Comparison of ENCODE assay signal across 8 mouse cellular contexts in the genomic region with DNA sequence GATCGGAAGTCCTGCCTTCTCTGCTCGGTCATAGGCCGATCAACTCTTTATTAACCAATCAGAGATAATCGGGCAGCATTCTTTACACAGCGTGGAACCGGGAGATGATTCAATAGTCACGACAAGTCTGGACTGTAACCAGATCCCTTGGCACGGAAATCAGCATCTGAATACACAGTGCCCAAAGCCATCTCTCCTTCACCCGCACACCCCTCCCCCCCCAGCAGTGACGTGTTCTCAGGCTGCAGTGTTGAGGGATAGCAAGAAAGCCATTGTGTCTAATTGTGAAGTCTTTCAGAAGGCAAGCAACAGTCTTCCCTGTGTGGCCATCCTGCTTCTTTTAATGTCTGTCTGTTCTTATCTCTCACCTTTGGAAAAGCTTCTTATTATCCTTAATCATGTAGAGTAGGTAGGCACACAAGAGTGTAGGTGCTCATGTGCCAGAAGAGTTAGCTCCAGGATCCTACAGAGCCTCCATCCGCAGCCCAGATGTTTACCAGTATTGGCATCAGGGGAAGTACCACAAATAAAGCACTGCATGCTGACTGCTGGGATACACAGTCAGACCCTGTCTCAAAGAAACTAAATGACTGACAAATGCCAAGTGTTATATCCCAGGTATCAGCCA. TPM values are rescaled to one million over a fixed set of nuclear protein-coding genes. Genes with fewer than 3 reads are reported as not detected.
DNase-seq lines count a peak whose midpoint lies in the region; ATAC-seq lines count a peak whose summit lies in the region.

No protein-coding gene starts in this region.

- H3K9me3 ChIP-seq in forebrain, embryonic 15.5 days = no peaks in the 10 kb centered on the region
- H3K9me3 ChIP-seq in liver, embryonic 15.5 days (replicated peaks) = no peaks in the 10 kb centered on the region
- H3K9me3 ChIP-seq in neural tube, embryonic 12.5 days = no peaks in the 10 kb centered on the region

- ATAC-seq in forebrain, embryonic 15.5 days (replicated peaks) = peak; percentile 99
- peak; percentile 78 for ATAC-seq in liver, embryonic 15.5 days (ENCODE audit: insufficient read depth)
- peak; percentile 99 for ATAC-seq in neural tube, embryonic 12.5 days (ENCODE audit: low FRiP score, low read depth)

- WGBS in forebrain, embryonic 15.5 days = under 1% methylated on average over 11 of the region's 11 CpGs
- WGBS in liver, embryonic 15.5 days (ENCODE audit: insufficient replicate concordance) = 5% methylated on average over 11 of the region's 11 CpGs
- WGBS in neural tube, embryonic 12.5 days = 1% methylated on average over 11 of the region's 11 CpGs

- peak overlapping the region; percentile 57 for H3K4me2 ChIP-seq in forebrain, embryonic 15.5 days (replicated peaks)
- peak overlapping the region; percentile 72 for H3K4me2 ChIP-seq in liver, embryonic 15.5 days
- peak overlapping the region; percentile 57 for H3K4me2 ChIP-seq in neural tube, embryonic 12.5 days (replicated peaks)

- intact Hi-C loops in heart, postnatal 25 days (cut with DNase I) = no loop called here

- peak overlapping the region; percentile 38 for H3K4me3 ChIP-seq in forebrain, embryonic 15.5 days
- peak overlapping the region; percentile 49 for H3K4me3 ChIP-seq in liver, embryonic 15.5 days (replicated peaks)
- H3K4me3 ChIP-seq in neural tube, embryonic 12.5 days = peak overlapping the region; percentile 23

- H3K4me1 ChIP-seq in forebrain, embryonic 15.5 days = peaks cover 16% of the 10 kb centered on the region
- peaks cover 17% of the 10 kb centered on the region for H3K4me1 ChIP-seq in liver, embryonic 15.5 days (replicated peaks)
- H3K4me1 ChIP-seq in neural tube, embryonic 12.5 days = peaks cover 14% of the 10 kb centered on the region

- H3K36me3 ChIP-seq in forebrain, embryonic 15.5 days = no peaks in the 10 kb centered on the region
- no peaks in the 10 kb centered on the region for H3K36me3 ChIP-seq in liver, embryonic 15.5 days (replicated peaks)
- H3K36me3 ChIP-seq in neural tube, embryonic 12.5 days = no peaks in the 10 kb centered on the region

- peak; percentile 99 for DNase-seq in Muller cell, postnatal 12 days (ENCODE audit: inconsistent ontology term)
- peak; percentile 92 to 95 for DNase-seq in cerebellum, adult 18-20 months
- DNase-seq in heart, postnatal 25 days (ENCODE audit: low spot score) = peak; percentile 59
- peak; percentile 91 for DNase-seq in layer of hippocampus, adult 11-12 months (ENCODE audit: low spot score)
- DNase-seq in natural killer cell, adult 2 months (ENCODE audit: low spot score in 2 of 2) = no peak

- peak overlapping the region; percentile 42 for H3K9ac ChIP-seq in forebrain, embryonic 15.5 days (replicated peaks)
- H3K9ac ChIP-seq in liver, embryonic 15.5 days = peak overlapping the region; percentile 19; the same call in 1 of the 2 replicates
- 0 out of 2 replicates have a peak overlapping the region, but pooled peaks have one; percentile 35 for H3K9ac ChIP-seq in neural tube, embryonic 12.5 days

- no peaks in the 10 kb centered on the region for H3K27me3 ChIP-seq in forebrain, embryonic 15.5 days
- 0 out of 2 replicates have a peak, but pooled peaks cover 13% of the 10 kb centered on the region for H3K27me3 ChIP-seq in liver, embryonic 15.5 days
- no peaks in the 10 kb centered on the region for H3K27me3 ChIP-seq in neural tube, embryonic 12.5 days (replicated peaks)

- peak overlapping the region; percentile 81 for H3K27ac ChIP-seq in forebrain, embryonic 15.5 days (replicated peaks)
- H3K27ac ChIP-seq in liver, embryonic 15.5 days (replicated peaks) = no peak overlapping the region
- H3K27ac ChIP-seq in neural tube, embryonic 12.5 days = peak overlapping the region; percentile 58; the same call in 1 of the 2 replicates

RNA-seq across cellular contexts. Expression of a gene that starts 13.0 kb away (rescaled TPM):
- 1,708 and 1,857 TPM in 2 replicates for polyA plus RNA-seq in forebrain, embryonic 15.5 days (2015; fragmentation: Nextera tagmentation; extraction: Ambion mirVana)
- 100 to 1,000 TPM; 202 to 203 TPM for total RNA-seq in heart, postnatal 25 days (2021)
- 755 and 825 TPM in 2 replicates for polyA plus RNA-seq in liver, embryonic 15.5 days (2015; fragmentation: Nextera tagmentation; extraction: Ambion mirVana)
- polyA plus RNA-seq in neural tube, embryonic 12.5 days (2016; fragmentation: Nextera tagmentation; extraction: Ambion mirVana) = 1,568 and 1,704 TPM in 2 replicates

RNA-seq across cellular contexts. Expression of a gene that starts 20.2 kb away (rescaled TPM):
- polyA plus RNA-seq in forebrain, embryonic 15.5 days (2015; fragmentation: Nextera tagmentation; extraction: Ambion mirVana) = 2.9 and 3.5 TPM in 2 replicates
- total RNA-seq in heart, postnatal 25 days (2021) = under 1 TPM; 0.26 to 0.78 TPM
- polyA plus RNA-seq in liver, embryonic 15.5 days (2015; fragmentation: Nextera tagmentation; extraction: Ambion mirVana) = 0.53 and 0.67 TPM in 2 replicates
- polyA plus RNA-seq in neural tube, embryonic 12.5 days (2016; fragmentation: Nextera tagmentation; extraction: Ambion mirVana) = 2.7 TPM in 2 replicates

RNA-seq across cellular contexts. Expression of a gene that starts 35.8 kb away (rescaled TPM):
- 3.9 and 5.1 TPM in 2 replicates for polyA plus RNA-seq in forebrain, embryonic 15.5 days (2015; fragmentation: Nextera tagmentation; extraction: Ambion mirVana)
- total RNA-seq in heart, postnatal 25 days (2021) = 10 to 100 TPM in 1 of 2 experiments, 1 to 10 TPM in 1; 9.3 to 10.9 TPM
- 50.5 and 54.2 TPM in 2 replicates for polyA plus RNA-seq in liver, embryonic 15.5 days (2015; fragmentation: Nextera tagmentation; extraction: Ambion mirVana)
- 8.4 and 8.9 TPM in 2 replicates for polyA plus RNA-seq in neural tube, embryonic 12.5 days (2016; fragmentation: Nextera tagmentation; extraction: Ambion mirVana)

RNA-seq across cellular contexts. Expression of a gene that starts 48.4 kb away (rescaled TPM):
- polyA plus RNA-seq in forebrain, embryonic 15.5 days (2015; fragmentation: Nextera tagmentation; extraction: Ambion mirVana) = 330 and 334 TPM in 2 replicates
- total RNA-seq in heart, postnatal 25 days (2021) = 10 to 100 TPM; 22.8 to 22.9 TPM
- polyA plus RNA-seq in liver, embryonic 15.5 days (2015; fragmentation: Nextera tagmentation; extraction: Ambion mirVana) = 63.7 and 64.5 TPM in 2 replicates
- 282 and 298 TPM in 2 replicates for polyA plus RNA-seq in neural tube, embryonic 12.5 days (2016; fragmentation: Nextera tagmentation; extraction: Ambion mirVana)

RNA-seq across cellular contexts. Expression of a gene that starts 50.7 kb away (rescaled TPM):
- not detected in 2 replicates for polyA plus RNA-seq in forebrain, embryonic 15.5 days (2015; fragmentation: Nextera tagmentation; extraction: Ambion mirVana)
- not detected for total RNA-seq in heart, postnatal 25 days (2021)
- not detected in 2 replicates for polyA plus RNA-seq in liver, embryonic 15.5 days (2015; fragmentation: Nextera tagmentation; extraction: Ambion mirVana)
- not detected in 2 replicates for polyA plus RNA-seq in neural tube, embryonic 12.5 days (2016; fragmentation: Nextera tagmentation; extraction: Ambion mirVana)

Comparison
In these comparisons a context has a peak if more than half of its experiments do, and no peak if none do; other contexts are left out.
1. DNase-seq: peak in Muller cell, postnatal 12 days (single experiment), cerebellum, adult 18-20 months (2 of 2), heart, postnatal 25 days (single experiment) and layer of hippocampus, adult 11-12 months (single experiment); none in natural killer cell, adult 2 months (0 of 2).
2. Peak in every context shown above with its lines, with median percentiles within 50 percentile points of each other: ATAC-seq, H3K4me2 ChIP-seq, H3K4me3 ChIP-seq and H3K9ac ChIP-seq.